Mouse (Mus musculus) embryonic fibroblast, embryonic 13.5 days (primary cell): ENCODE data around the gene Snta1.

Experiments
- CTCF ChIP-seq: IDR thresholded peaks from 2 replicates; pipeline ENCODE4 v1.5.1; 2011; ENCODE audit warnings: mild to moderate bottlenecking, control low read depth, low read length, moderate library complexity, borderline replicate concordance; ENCODE audit not compliant: insufficient read depth
- POLR2A ChIP-seq: IDR thresholded peaks from 2 replicates; pipeline ENCODE4 v1.6.1; 2011; ENCODE audit warnings: low read depth, mild to moderate bottlenecking, control low read depth, low read length, moderate library complexity

- no peak for TF ChIP-seq POLR2A
- TF ChIP-seq CTCF, result no peak
Measured at GRCm38 (mm10) chr2:154418001-154418400, 10.1 kb upstream of the Snta1 start.
